Mouse (Mus musculus): ENCODE results near the gene Gm20390. TPM values are rescaled to one million over a fixed set of nuclear protein-coding genes. Genes with fewer than 3 reads are reported as not detected.

Gene Gm20390
- polyA plus RNA-seq, 1 experiment from 2014 or later, result 372 TPM

DNA sequence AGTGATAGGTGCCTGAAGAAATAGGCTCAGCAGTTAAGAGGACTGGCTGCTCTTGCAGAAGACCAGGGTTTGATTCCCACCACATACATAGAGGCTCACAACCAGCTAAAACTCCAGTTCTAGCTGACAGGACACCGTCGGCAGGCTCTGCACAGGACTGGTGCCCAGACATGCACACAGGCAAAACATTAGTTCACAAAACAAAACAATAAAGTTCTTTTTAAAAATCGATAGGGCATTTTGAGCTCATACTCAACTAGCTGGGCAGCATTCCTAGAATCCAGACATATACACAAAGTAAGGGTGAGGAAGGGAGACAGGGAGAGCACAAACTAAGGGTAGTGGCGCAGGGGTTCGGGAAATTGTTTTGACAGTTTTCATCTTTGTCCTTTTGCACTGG lies 26.4 kb upstream of the Gm20390 start:
- 0 out of 2 replicates have a peak overlapping the region, but pooled peaks have one; percentile 53 for H3K9ac ChIP-seq (replicated peaks; ENCODE audit: low read depth, low read length)
- H3K4me2 ChIP-seq (replicated peaks; ENCODE audit: low read depth, low read length), result peak overlapping the region; percentile 82
- H3K9me3 ChIP-seq (ENCODE audit: control insufficient read depth, low read depth, low read length), result no peaks in the 10 kb centered on the region
- H3K27me3 ChIP-seq (ENCODE audit: control insufficient read depth, insufficient read depth, low read length), result no peaks in the 10 kb centered on the region
- H3K4me1 ChIP-seq (ENCODE audit: control insufficient read depth, insufficient read depth, low read length), result peaks cover 14% of the 10 kb centered on the region
- H3K36me3 ChIP-seq (ENCODE audit: control insufficient read depth, insufficient read depth, low read length), result no peaks in the 10 kb centered on the region
- H3K27ac ChIP-seq (ENCODE audit: low read length), result peak overlapping the region; percentile 98; the same call in 1 of the 2 replicates
- ATAC-seq (ENCODE audit: insufficient number of reproducible peaks, insufficient read depth, low FRiP score, low read depth), result no peak
- peak overlapping the region; percentile 91 for H3K4me3 ChIP-seq (ENCODE audit: low read depth, low read length)
- 48% methylated on average over 5 of the region's 5 CpGs for WGBS

DNA sequence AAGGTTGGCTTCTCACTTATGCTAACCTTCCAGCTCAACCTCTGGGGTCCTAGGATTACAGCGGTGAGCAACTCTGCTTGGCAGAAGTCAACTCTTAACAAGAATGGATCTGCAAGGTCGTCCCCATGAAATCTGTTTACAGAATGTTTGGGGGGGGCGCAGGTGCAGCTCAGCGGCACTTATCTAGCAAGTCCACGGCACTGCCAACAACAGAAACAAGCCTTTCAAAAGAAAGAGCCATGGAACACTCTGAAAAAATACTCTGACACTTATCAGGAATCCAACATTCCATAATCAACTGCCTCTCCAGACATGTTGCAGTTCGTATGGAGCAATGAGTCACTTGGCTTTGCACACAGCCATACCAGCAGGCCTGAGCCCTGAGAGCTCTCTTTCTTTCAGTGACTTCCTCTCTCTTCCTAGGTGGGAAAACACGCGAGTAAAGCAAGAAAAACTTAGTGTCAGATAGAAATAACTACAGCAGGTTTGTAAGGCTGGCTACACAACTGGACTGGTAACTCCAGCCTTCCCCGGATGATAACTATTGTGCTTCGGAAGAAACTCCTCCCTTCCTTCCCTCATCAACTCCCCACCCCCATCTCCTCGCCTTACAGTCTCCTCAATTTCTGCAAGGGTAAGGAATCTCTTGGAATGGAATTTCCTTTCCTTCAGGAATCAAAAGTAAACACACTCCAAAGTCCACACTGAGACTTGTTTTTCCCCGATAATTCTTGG lies 20.4 kb upstream of the Gm20390 start:
- H3K27me3 ChIP-seq (ENCODE audit: control insufficient read depth, insufficient read depth, low read length), result no peaks in the 10 kb centered on the region
- H3K9ac ChIP-seq (replicated peaks; ENCODE audit: low read depth, low read length), result no peak overlapping the region
- peak overlapping the region; percentile 56 for H3K27ac ChIP-seq (ENCODE audit: low read length)
- no peak for ATAC-seq (ENCODE audit: insufficient number of reproducible peaks, insufficient read depth, low FRiP score, low read depth)
- H3K4me1 ChIP-seq (ENCODE audit: control insufficient read depth, insufficient read depth, low read length), result no peaks in the 10 kb centered on the region
- H3K9me3 ChIP-seq (ENCODE audit: control insufficient read depth, low read depth, low read length), result no peaks in the 10 kb centered on the region
- 46% methylated on average over 12 of the region's 12 CpGs for WGBS
- no peaks in the 10 kb centered on the region for H3K36me3 ChIP-seq (ENCODE audit: control insufficient read depth, insufficient read depth, low read length)
- H3K4me2 ChIP-seq (replicated peaks; ENCODE audit: low read depth, low read length), result no peak overlapping the region
- no peak overlapping the region for H3K4me3 ChIP-seq (ENCODE audit: low read depth, low read length)

GRCm38 (mm10) chr11:93987625-93988327 lies 19.7 kb upstream of the Gm20390 start:
- H3K9ac ChIP-seq (replicated peaks; ENCODE audit: low read depth, low read length), result no peak overlapping the region
- no peak overlapping the region for H3K4me2 ChIP-seq (replicated peaks; ENCODE audit: low read depth, low read length)
- H3K4me3 ChIP-seq (ENCODE audit: low read depth, low read length), result no peak overlapping the region
- no peaks in the 10 kb centered on the region for H3K4me1 ChIP-seq (ENCODE audit: control insufficient read depth, insufficient read depth, low read length)
- H3K9me3 ChIP-seq (ENCODE audit: control insufficient read depth, low read depth, low read length), result no peaks in the 10 kb centered on the region
- H3K27ac ChIP-seq (ENCODE audit: low read length), result peak overlapping the region; percentile 56
- WGBS, result 62% methylated on average over 8 of the region's 8 CpGs
- no peaks in the 10 kb centered on the region for H3K36me3 ChIP-seq (ENCODE audit: control insufficient read depth, insufficient read depth, low read length)
- H3K27me3 ChIP-seq (ENCODE audit: control insufficient read depth, insufficient read depth, low read length), result no peaks in the 10 kb centered on the region
- ATAC-seq (ENCODE audit: insufficient number of reproducible peaks, insufficient read depth, low FRiP score, low read depth), result no peak

DNA sequence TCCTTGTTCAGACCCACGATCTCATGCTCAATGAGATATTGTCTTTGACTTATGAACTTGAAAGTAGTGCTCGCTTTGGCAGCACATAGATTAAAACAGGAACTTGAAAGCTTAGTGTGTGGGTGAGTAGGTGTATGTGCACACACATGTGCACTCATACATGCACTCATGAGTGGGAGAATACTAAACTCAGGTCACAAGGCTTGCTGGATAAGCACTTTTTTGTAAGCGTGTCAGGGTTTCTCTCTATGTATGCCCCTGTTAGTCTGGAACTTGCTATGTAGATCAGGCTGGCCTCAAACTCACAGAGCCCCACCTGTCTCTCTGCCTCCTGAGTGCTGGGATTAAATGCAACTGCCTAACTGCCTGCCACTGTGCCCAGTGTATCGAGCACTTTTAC lies 18.9 kb upstream of the Gm20390 start:
- WGBS, result 92% methylated on average over 4 of the region's 4 CpGs
- ATAC-seq (ENCODE audit: insufficient number of reproducible peaks, insufficient read depth, low FRiP score, low read depth), result no peak
- Histone ChIP-seq H3K36me3 (ENCODE audit: control insufficient read depth, insufficient read depth, low read length) (no peaks in the 10 kb centered on the region), H3K4me1 (ENCODE audit: control insufficient read depth, insufficient read depth, low read length) (no peaks in the 10 kb centered on the region), H3K27ac (ENCODE audit: low read length) (0 out of 2 replicates have a peak overlapping the region, but pooled peaks have one; percentile 52), H3K27me3 (ENCODE audit: control insufficient read depth, insufficient read depth, low read length) (no peaks in the 10 kb centered on the region), H3K9ac (replicated peaks; ENCODE audit: low read depth, low read length) (no peak overlapping the region), H3K9me3 (ENCODE audit: control insufficient read depth, low read depth, low read length) (no peaks in the 10 kb centered on the region), H3K4me2 (replicated peaks; ENCODE audit: low read depth, low read length) (no peak overlapping the region), H3K4me3 (ENCODE audit: low read depth, low read length) (no peak overlapping the region)

GRCm38 (mm10) chr11:93986298-93986697 lies 18.2 kb upstream of the Gm20390 start:
- Histone ChIP-seq H3K36me3 (ENCODE audit: control insufficient read depth, insufficient read depth, low read length) (no peaks in the 10 kb centered on the region), H3K9ac (replicated peaks; ENCODE audit: low read depth, low read length) (no peak overlapping the region), H3K4me2 (replicated peaks; ENCODE audit: low read depth, low read length) (no peak overlapping the region), H3K4me1 (ENCODE audit: control insufficient read depth, insufficient read depth, low read length) (no peaks in the 10 kb centered on the region), H3K27me3 (ENCODE audit: control insufficient read depth, insufficient read depth, low read length) (no peaks in the 10 kb centered on the region), H3K9me3 (ENCODE audit: control insufficient read depth, low read depth, low read length) (no peaks in the 10 kb centered on the region), H3K4me3 (ENCODE audit: low read depth, low read length) (no peak overlapping the region), H3K27ac (ENCODE audit: low read length) (no peak overlapping the region)
- no peak for ATAC-seq (ENCODE audit: insufficient number of reproducible peaks, insufficient read depth, low FRiP score, low read depth)

- 84% methylated on average over 5 of the region's 5 CpGs for WGBS
- ATAC-seq (ENCODE audit: insufficient number of reproducible peaks, insufficient read depth, low FRiP score, low read depth), result no peak
- no peaks in the 10 kb centered on the region for H3K36me3 ChIP-seq (ENCODE audit: control insufficient read depth, insufficient read depth, low read length)
These were observed 17.2 kb upstream of the Gm20390 start for GRCm38 (mm10) chr11:93985265-93985664.

GRCm38 (mm10) chr11:93984619-93985018 lies 16.5 kb upstream of the Gm20390 start:
- WGBS, result 88% methylated on average over 3 of the region's 3 CpGs
- no peak for ATAC-seq (ENCODE audit: insufficient number of reproducible peaks, insufficient read depth, low FRiP score, low read depth)

More at GRCm38 (mm10) chr11:93985265-93985664, 17.2 kb upstream of the Gm20390 start:
- Histone ChIP-seq H3K9ac (replicated peaks; ENCODE audit: low read depth, low read length) (no peak overlapping the region), H3K4me1 (ENCODE audit: control insufficient read depth, insufficient read depth, low read length) (no peaks in the 10 kb centered on the region), H3K27me3 (ENCODE audit: control insufficient read depth, insufficient read depth, low read length) (no peaks in the 10 kb centered on the region), H3K27ac (ENCODE audit: low read length) (no peak overlapping the region), H3K4me3 (ENCODE audit: low read depth, low read length) (no peak overlapping the region), H3K9me3 (ENCODE audit: control insufficient read depth, low read depth, low read length) (no peaks in the 10 kb centered on the region), H3K4me2 (replicated peaks; ENCODE audit: low read depth, low read length) (no peak overlapping the region)

GRCm38 (mm10) chr11:93979502-93980049 lies 11.5 kb upstream of the Gm20390 start:
- no peaks in the 10 kb centered on the region for H3K4me1 ChIP-seq (ENCODE audit: control insufficient read depth, insufficient read depth, low read length)
- no peak for ATAC-seq (ENCODE audit: insufficient number of reproducible peaks, insufficient read depth, low FRiP score, low read depth)

More at GRCm38 (mm10) chr11:93984619-93985018, 16.5 kb upstream of the Gm20390 start:
- Histone ChIP-seq H3K9me3 (ENCODE audit: control insufficient read depth, low read depth, low read length) (no peaks in the 10 kb centered on the region), H3K4me1 (ENCODE audit: control insufficient read depth, insufficient read depth, low read length) (no peaks in the 10 kb centered on the region), H3K27me3 (ENCODE audit: control insufficient read depth, insufficient read depth, low read length) (no peaks in the 10 kb centered on the region), H3K4me3 (ENCODE audit: low read depth, low read length) (no peak overlapping the region), H3K4me2 (replicated peaks; ENCODE audit: low read depth, low read length) (no peak overlapping the region), H3K9ac (replicated peaks; ENCODE audit: low read depth, low read length) (no peak overlapping the region), H3K36me3 (ENCODE audit: control insufficient read depth, insufficient read depth, low read length) (no peaks in the 10 kb centered on the region), H3K27ac (ENCODE audit: low read length) (no peak overlapping the region)

More at GRCm38 (mm10) chr11:93979502-93980049, 11.5 kb upstream of the Gm20390 start:
- Histone ChIP-seq H3K27ac (ENCODE audit: low read length) (no peak overlapping the region), H3K9me3 (ENCODE audit: control insufficient read depth, low read depth, low read length) (no peaks in the 10 kb centered on the region), H3K36me3 (ENCODE audit: control insufficient read depth, insufficient read depth, low read length) (no peaks in the 10 kb centered on the region), H3K4me3 (ENCODE audit: low read depth, low read length) (no peak overlapping the region), H3K9ac (replicated peaks; ENCODE audit: low read depth, low read length) (no peak overlapping the region), H3K4me2 (replicated peaks; ENCODE audit: low read depth, low read length) (no peak overlapping the region), H3K27me3 (ENCODE audit: control insufficient read depth, insufficient read depth, low read length) (no peaks in the 10 kb centered on the region)
- WGBS, result 20% methylated on average over 6 of the region's 6 CpGs

Measured in stomach, embryonic 14.5 days (tissue).